Mouse (Mus musculus): ENCODE results near the gene Slc38a4. TPM values are rescaled to one million over a fixed set of nuclear protein-coding genes. Genes with fewer than 3 reads are reported as not detected.

Slc38a4 gene
- polyA plus RNA-seq, 1 experiment, result 187 TPM

DNA sequence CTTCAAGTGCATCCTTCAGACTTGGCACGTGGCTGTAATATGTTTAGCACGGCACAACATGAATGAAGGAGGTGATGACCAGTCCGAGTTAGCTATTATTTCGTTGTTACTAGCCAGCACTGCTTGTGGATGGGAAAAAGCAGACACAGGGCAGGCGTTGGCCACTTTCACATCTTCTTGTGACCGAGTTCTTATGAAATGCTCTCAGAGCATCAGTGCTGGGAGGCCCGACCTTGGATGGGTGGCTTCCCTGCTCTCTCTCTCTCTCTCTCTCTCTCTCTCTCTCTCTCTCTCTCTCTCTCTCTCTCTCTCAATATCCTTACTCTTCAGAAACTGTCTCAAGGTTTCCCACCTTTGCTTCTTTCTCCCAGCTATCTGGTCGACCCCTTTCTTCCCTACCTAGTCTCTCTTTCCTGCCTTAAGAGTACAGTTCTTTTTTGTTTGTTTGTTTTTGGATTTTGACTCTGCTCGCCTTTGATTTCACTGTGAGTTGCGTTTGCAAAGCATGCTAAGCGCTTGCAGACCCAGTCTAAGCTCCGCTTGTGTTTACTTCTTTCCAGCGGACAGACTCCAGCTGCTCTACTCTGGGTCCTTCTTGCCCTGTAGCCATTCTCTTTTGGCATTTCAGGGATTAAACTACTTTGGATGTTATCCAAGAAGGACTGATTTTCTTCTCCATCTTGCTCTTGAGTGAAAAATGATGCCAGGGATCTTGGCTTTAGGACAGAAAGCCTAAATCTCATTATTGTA lies 72.0 kb downstream of the Slc38a4 start:
- H3K4me3 ChIP-seq (ENCODE audit: low read depth, low read length), result no peak overlapping the region
- H3K9ac ChIP-seq (ENCODE audit: low read depth, poor library complexity, severe bottlenecking), result no peak overlapping the region
- H3K4me1 ChIP-seq (ENCODE audit: control insufficient read depth, insufficient read depth, low read length), result no peaks in the 10 kb centered on the region
- H3K36me3 ChIP-seq (ENCODE audit: control insufficient read depth, insufficient read depth, low read length, poor library complexity, severe bottlenecking), result no peaks in the 10 kb centered on the region
- no peak overlapping the region for H3K27ac ChIP-seq (ENCODE audit: insufficient read depth, low read length)
- H3K27me3 ChIP-seq (ENCODE audit: control insufficient read depth, insufficient read depth, low read length, poor library complexity, severe bottlenecking), result no peaks in the 10 kb centered on the region
- TF ChIP-seq EP300 (IDR thresholded peaks at IDR 0.05; ENCODE audit: insufficient read depth, low read depth, low read length), result no peak
- peaks cover 2% of the 10 kb centered on the region; the same call in 1 of the 2 replicates for H3K9me3 ChIP-seq (replicated peaks; ENCODE audit: control insufficient read depth, insufficient read depth, low read length, poor library complexity, severe bottlenecking)

DNA sequence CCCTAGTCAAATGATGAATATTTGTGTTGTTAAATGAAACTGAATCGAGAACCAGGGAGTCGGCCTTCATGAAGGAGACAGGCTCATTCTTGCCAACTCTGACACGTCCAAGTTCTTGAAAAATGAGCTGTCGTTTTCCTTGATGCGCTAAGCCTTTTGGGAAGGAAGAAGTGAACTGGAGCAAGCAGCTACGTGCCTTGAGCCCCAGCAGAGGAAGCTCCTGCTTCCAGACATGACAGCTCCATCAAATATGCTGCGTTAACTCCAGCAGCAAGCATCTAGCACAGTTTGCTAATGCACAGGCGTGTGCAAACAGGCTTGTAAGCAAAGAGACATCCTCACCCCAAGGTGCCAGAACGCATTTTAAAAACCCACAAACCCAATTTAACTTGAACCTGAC lies 80.6 kb downstream of the Slc38a4 start:
- TF ChIP-seq CTCF (IDR thresholded peaks at IDR 0.05; ENCODE audit: low read depth, low read length) (no peak), POLR2A (IDR thresholded peaks at IDR 0.05; ENCODE audit: insufficient read depth, low read length) (no peak), EP300 (IDR thresholded peaks at IDR 0.05; ENCODE audit: insufficient read depth, low read depth, low read length) (no peak)
- no peak overlapping the region for H3K9ac ChIP-seq (ENCODE audit: low read depth, poor library complexity, severe bottlenecking)
- peaks cover 12% of the 10 kb centered on the region for H3K9me3 ChIP-seq (replicated peaks; ENCODE audit: control insufficient read depth, insufficient read depth, low read length, poor library complexity, severe bottlenecking)
- no peaks in the 10 kb centered on the region for H3K36me3 ChIP-seq (ENCODE audit: control insufficient read depth, insufficient read depth, low read length, poor library complexity, severe bottlenecking)
- H3K27me3 ChIP-seq (ENCODE audit: control insufficient read depth, insufficient read depth, low read length, poor library complexity, severe bottlenecking), result no peaks in the 10 kb centered on the region
- no peak overlapping the region for H3K4me3 ChIP-seq (ENCODE audit: low read depth, low read length)
- no peak overlapping the region for H3K27ac ChIP-seq (ENCODE audit: insufficient read depth, low read length)
- no peaks in the 10 kb centered on the region for H3K4me1 ChIP-seq (ENCODE audit: control insufficient read depth, insufficient read depth, low read length)

DNA sequence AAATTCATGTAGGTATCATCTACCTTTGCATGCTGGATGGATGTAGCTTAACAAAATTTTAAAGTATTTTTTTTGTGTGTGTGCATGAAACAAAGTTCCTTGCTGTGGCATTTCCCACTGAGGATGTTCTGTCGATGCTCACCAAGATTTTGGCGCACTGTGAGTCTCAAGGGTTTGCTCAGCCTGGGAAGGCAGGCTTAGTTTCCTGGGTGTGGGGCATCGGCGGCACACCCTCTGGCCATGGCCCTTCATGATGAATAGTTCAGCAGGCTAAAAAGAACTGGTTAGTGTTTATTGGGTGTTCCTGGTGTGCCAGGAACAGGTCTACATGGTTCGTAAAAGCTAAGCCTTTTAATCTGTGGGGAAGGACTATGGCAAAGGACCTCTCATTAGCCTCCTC lies 81.6 kb downstream of the Slc38a4 start:
- no peak for TF ChIP-seq CTCF (IDR thresholded peaks at IDR 0.05; ENCODE audit: low read depth, low read length)
- Histone ChIP-seq H3K36me3 (ENCODE audit: control insufficient read depth, insufficient read depth, low read length, poor library complexity, severe bottlenecking) (no peaks in the 10 kb centered on the region), H3K27ac (ENCODE audit: insufficient read depth, low read length) (no peak overlapping the region), H3K4me1 (ENCODE audit: control insufficient read depth, insufficient read depth, low read length) (no peaks in the 10 kb centered on the region), H3K27me3 (ENCODE audit: control insufficient read depth, insufficient read depth, low read length, poor library complexity, severe bottlenecking) (no peaks in the 10 kb centered on the region), H3K9me3 (replicated peaks; ENCODE audit: control insufficient read depth, insufficient read depth, low read length, poor library complexity, severe bottlenecking) (peaks cover 12% of the 10 kb centered on the region), H3K4me3 (ENCODE audit: low read depth, low read length) (no peak overlapping the region), H3K9ac (ENCODE audit: low read depth, poor library complexity, severe bottlenecking) (no peak overlapping the region)

DNA sequence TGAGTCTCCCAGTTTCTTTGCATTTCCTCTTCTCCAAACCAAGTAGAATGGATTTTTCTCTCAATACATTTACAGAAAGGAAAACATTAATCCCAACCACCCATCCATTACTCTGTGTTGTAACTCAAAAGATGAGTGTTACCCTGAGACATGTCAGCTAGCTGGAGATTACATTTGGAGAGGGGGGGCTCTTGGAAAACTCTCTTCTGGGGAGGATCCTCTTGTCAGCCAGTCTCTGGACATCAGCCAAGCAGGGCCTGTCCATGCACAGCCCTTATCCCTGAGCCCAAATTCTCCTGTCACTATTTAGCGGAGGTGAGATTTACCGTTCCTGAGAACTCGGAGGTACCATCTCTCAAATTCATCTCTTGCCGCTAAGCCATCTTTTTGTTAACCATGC lies 82.4 kb downstream of the Slc38a4 start:
- no peak overlapping the region for H3K4me3 ChIP-seq (ENCODE audit: low read depth, low read length)
- H3K9me3 ChIP-seq (replicated peaks; ENCODE audit: control insufficient read depth, insufficient read depth, low read length, poor library complexity, severe bottlenecking), result peaks cover 10% of the 10 kb centered on the region
- H3K9ac ChIP-seq (ENCODE audit: low read depth, poor library complexity, severe bottlenecking), result no peak overlapping the region
- TF ChIP-seq EP300 (IDR thresholded peaks at IDR 0.05; ENCODE audit: insufficient read depth, low read depth, low read length) (no peak), POLR2A (IDR thresholded peaks at IDR 0.05; ENCODE audit: insufficient read depth, low read length) (no peak), CTCF (IDR thresholded peaks at IDR 0.05; ENCODE audit: low read depth, low read length) (no peak)
- no peaks in the 10 kb centered on the region for H3K27me3 ChIP-seq (ENCODE audit: control insufficient read depth, insufficient read depth, low read length, poor library complexity, severe bottlenecking)
- no peaks in the 10 kb centered on the region for H3K4me1 ChIP-seq (ENCODE audit: control insufficient read depth, insufficient read depth, low read length)
- no peak overlapping the region for H3K27ac ChIP-seq (ENCODE audit: insufficient read depth, low read length)
- no peaks in the 10 kb centered on the region for H3K36me3 ChIP-seq (ENCODE audit: control insufficient read depth, insufficient read depth, low read length, poor library complexity, severe bottlenecking)

DNA sequence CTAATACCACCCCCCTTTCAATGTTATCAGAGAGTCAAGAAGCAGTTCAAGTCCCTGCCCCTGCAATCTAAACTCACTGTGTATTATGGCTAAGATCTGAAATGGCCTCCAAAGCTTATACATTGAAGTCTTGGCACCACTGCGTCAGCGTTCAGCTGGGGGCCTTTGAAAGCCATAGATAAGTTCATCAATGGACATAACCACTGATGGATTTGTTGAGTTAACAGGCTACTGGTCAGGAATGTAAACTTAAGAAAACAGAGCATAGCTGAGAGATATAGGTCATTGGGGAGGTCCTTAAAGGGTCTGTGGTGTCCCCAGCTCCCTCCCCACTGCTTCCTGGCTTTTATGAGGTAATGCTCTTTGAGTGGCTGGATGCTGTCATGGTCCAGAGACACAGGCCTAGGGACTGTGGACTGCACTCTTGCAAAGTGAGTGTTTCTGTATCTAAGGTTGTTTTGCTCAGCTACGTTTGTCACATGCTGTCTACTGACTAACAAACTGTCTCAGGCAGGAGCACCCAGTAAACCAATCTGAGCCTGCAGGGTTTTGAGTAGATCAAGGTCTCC lies 83.0 kb downstream of the Slc38a4 start:
- Histone ChIP-seq H3K9ac (ENCODE audit: low read depth, poor library complexity, severe bottlenecking) (no peak overlapping the region), H3K27me3 (ENCODE audit: control insufficient read depth, insufficient read depth, low read length, poor library complexity, severe bottlenecking) (no peaks in the 10 kb centered on the region), H3K36me3 (ENCODE audit: control insufficient read depth, insufficient read depth, low read length, poor library complexity, severe bottlenecking) (no peaks in the 10 kb centered on the region), H3K9me3 (replicated peaks; ENCODE audit: control insufficient read depth, insufficient read depth, low read length, poor library complexity, severe bottlenecking) (peaks cover 10% of the 10 kb centered on the region), H3K4me3 (ENCODE audit: low read depth, low read length) (no peak overlapping the region), H3K4me1 (ENCODE audit: control insufficient read depth, insufficient read depth, low read length) (no peaks in the 10 kb centered on the region), H3K27ac (ENCODE audit: insufficient read depth, low read length) (no peak overlapping the region)
- TF ChIP-seq CTCF (IDR thresholded peaks at IDR 0.05; ENCODE audit: low read depth, low read length), result no peak
- TF ChIP-seq EP300 (IDR thresholded peaks at IDR 0.05; ENCODE audit: insufficient read depth, low read depth, low read length), result no peak
- no peak for TF ChIP-seq POLR2A (IDR thresholded peaks at IDR 0.05; ENCODE audit: insufficient read depth, low read length)

DNA sequence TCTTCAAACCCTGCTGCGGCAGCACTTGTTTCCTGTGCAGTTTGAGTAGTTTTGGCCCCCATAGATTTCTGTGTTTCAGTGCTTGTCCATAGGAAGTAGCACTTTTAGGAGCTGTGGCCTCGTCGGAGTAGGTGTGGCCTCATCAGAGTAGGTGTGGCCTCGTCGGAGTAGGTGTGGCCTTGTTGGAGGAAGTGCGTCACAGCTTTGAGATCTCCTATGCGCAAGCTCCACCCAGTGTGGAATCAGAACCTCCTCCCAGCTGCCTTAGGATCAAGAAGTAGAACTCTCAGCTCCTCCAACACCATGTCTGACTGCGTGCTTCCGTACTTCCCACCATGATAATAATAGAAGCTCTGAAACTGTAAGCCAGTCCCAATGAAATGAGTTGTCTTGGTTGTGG lies 83.8 kb downstream of the Slc38a4 start:
- no peak for TF ChIP-seq CTCF (IDR thresholded peaks at IDR 0.05; ENCODE audit: low read depth, low read length)
- no peak for TF ChIP-seq POLR2A (IDR thresholded peaks at IDR 0.05; ENCODE audit: insufficient read depth, low read length)
- TF ChIP-seq EP300 (IDR thresholded peaks at IDR 0.05; ENCODE audit: insufficient read depth, low read depth, low read length), result no peak
- Histone ChIP-seq H3K4me3 (ENCODE audit: low read depth, low read length) (no peak overlapping the region), H3K36me3 (ENCODE audit: control insufficient read depth, insufficient read depth, low read length, poor library complexity, severe bottlenecking) (no peaks in the 10 kb centered on the region), H3K27ac (ENCODE audit: insufficient read depth, low read length) (no peak overlapping the region), H3K27me3 (ENCODE audit: control insufficient read depth, insufficient read depth, low read length, poor library complexity, severe bottlenecking) (no peaks in the 10 kb centered on the region), H3K4me1 (ENCODE audit: control insufficient read depth, insufficient read depth, low read length) (no peaks in the 10 kb centered on the region), H3K9ac (ENCODE audit: low read depth, poor library complexity, severe bottlenecking) (no peak overlapping the region), H3K9me3 (replicated peaks; ENCODE audit: control insufficient read depth, insufficient read depth, low read length, poor library complexity, severe bottlenecking) (peaks cover 3% of the 10 kb centered on the region)

All from ES-Bruce4 (cell line).